9 mouse cellular contexts compared by ENCODE assay signal in the genomic region with DNA sequence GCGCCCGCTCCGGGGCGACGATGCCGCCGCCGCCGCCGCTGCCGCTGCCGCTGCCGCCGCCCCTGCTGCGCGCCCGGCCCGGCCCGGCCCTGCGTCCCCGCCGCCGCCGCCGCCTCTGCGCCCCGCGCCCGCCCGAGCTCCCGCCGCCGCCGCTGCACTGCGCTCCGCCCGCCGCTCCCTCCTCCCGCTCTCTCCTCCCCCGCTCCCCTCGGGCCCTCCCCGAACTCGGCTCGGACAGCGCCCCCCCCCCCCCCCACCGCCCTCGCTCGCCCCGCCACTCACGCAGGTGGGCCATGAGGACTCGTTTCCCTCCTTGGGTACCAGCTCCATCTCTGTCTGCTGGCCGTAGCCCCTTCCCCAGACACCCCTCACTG. TPM values are rescaled to one million over a fixed set of nuclear protein-coding genes. Genes with fewer than 3 reads are reported as not detected.
A peak's percentile ranks its signal among the peaks of the same experiment; 100 is the strongest.
DNase-seq lines count a peak whose midpoint lies in the region; ATAC-seq and TF ChIP-seq lines count a peak whose summit lies in the region.
"Had no signal": no experiment of that assay in that cellular context is flagged by ENCODE, and none has a peak within 500 bp of the region (broad histone marks: within the 10 kb centered on the region; RNA-seq: fewer than 3 reads in every experiment).

No protein-coding gene starts in this region.

- H3K9me3 ChIP-seq in heart, embryonic 14.5 days (ENCODE audit: control insufficient read depth, low read length), result no peaks in the 10 kb centered on the region
- H3K9me3 ChIP-seq in ES-E14 (ENCODE audit: control insufficient read depth, insufficient read depth, low read depth, low read length), result no peaks in the 10 kb centered on the region
- H3K9me3 ChIP-seq in embryonic facial prominence, embryonic 12.5 days, result no peaks in the 10 kb centered on the region
- no peaks in the 10 kb centered on the region for H3K9me3 ChIP-seq in limb, embryonic 12.5 days

- H3K4me3 ChIP-seq in heart, embryonic 14.5 days (ENCODE audit: control insufficient read depth in 1 of 2, insufficient read depth in 1 of 2, low read depth in 1 of 2, low read length in 2 of 2), result peak overlapping the region; percentile 46 to 51
- H3K4me3 ChIP-seq in heart, adult 2 months, result no peak overlapping the region
- H3K4me3 ChIP-seq in ES-E14 (ENCODE audit: insufficient read depth in 1 of 2, low read depth in 1 of 2, low read length in 2 of 2, poor library complexity in 1 of 2, severe bottlenecking in 1 of 2), result peak overlapping the region; percentile 65 to 74; a peak in 3 of 4 replicates
- peak overlapping the region; percentile 47 for H3K4me3 ChIP-seq in embryonic facial prominence, embryonic 12.5 days
- peak overlapping the region; percentile 49 for H3K4me3 ChIP-seq in limb, embryonic 12.5 days (replicated peaks)

- ATAC-seq in heart, embryonic 14.5 days (ENCODE audit: insufficient number of reproducible peaks, insufficient read depth, low FRiP score, low read depth), result no peak
- ATAC-seq in embryonic facial prominence, embryonic 12.5 days (ENCODE audit: insufficient number of reproducible peaks, insufficient read depth, low FRiP score, low TSS enrichment), result no peak
- ATAC-seq in limb, embryonic 12.5 days (ENCODE audit: insufficient number of reproducible peaks, insufficient read depth, low FRiP score, low TSS enrichment, low read depth), result no peak
- no peak for ATAC-seq in erythroblast, adult 5-6 weeks (replicated peaks; ENCODE audit: low FRiP score, poor library complexity, severe bottlenecking)

- H3K27me3 ChIP-seq in heart, embryonic 14.5 days (ENCODE audit: control insufficient read depth, insufficient read depth, low read length), result peaks cover 72% of the 10 kb centered on the region
- H3K27me3 ChIP-seq in heart, adult 2 months (ENCODE audit: control insufficient read depth, insufficient read depth, low read length), result peaks cover 3% of the 10 kb centered on the region
- peaks cover 66% of the 10 kb centered on the region for H3K27me3 ChIP-seq in embryonic facial prominence, embryonic 12.5 days
- H3K27me3 ChIP-seq in limb, embryonic 12.5 days, result peaks cover 83% of the 10 kb centered on the region

- 21% methylated on average over 3 of the region's 52 CpGs for WGBS in heart, embryonic 14.5 days
- 36% methylated on average over 21 of the region's 52 CpGs for WGBS in heart, adult 2 months
- WGBS in embryonic facial prominence, embryonic 12.5 days, result 1% methylated on average over 7 of the region's 52 CpGs
- 5% methylated on average over 5 of the region's 52 CpGs for WGBS in limb, embryonic 12.5 days

- peak overlapping the region; percentile 86 for H3K4me2 ChIP-seq in heart, embryonic 14.5 days (ENCODE audit: low read length)
- H3K4me2 ChIP-seq in embryonic facial prominence, embryonic 12.5 days (replicated peaks), result peak overlapping the region; percentile 98
- peak overlapping the region; percentile 88 for H3K4me2 ChIP-seq in limb, embryonic 12.5 days

- no peaks in the 10 kb centered on the region for H3K36me3 ChIP-seq in heart, embryonic 14.5 days (ENCODE audit: control insufficient read depth, insufficient read depth, low read length)
- no peaks in the 10 kb centered on the region for H3K36me3 ChIP-seq in heart, adult 2 months (ENCODE audit: control insufficient read depth, insufficient read depth, low read length)
- H3K36me3 ChIP-seq in ES-E14 (ENCODE audit: control insufficient read depth, insufficient read depth, low read length, poor library complexity, severe bottlenecking), result no peaks in the 10 kb centered on the region
- H3K36me3 ChIP-seq in embryonic facial prominence, embryonic 12.5 days, result no peaks in the 10 kb centered on the region
- no peaks in the 10 kb centered on the region for H3K36me3 ChIP-seq in limb, embryonic 12.5 days

- H3K4me1 ChIP-seq in heart, embryonic 14.5 days (ENCODE audit: control insufficient read depth in 2 of 2, insufficient read depth in 2 of 2, low read length in 2 of 2), result no peaks in the 10 kb centered on the region
- no peaks in the 10 kb centered on the region for H3K4me1 ChIP-seq in heart, adult 2 months (ENCODE audit: control insufficient read depth, insufficient read depth, low read length)
- peaks cover 0 to 2% of the 10 kb centered on the region in 2 experiments; a peak in 1 of 4 replicates for H3K4me1 ChIP-seq in ES-E14 (ENCODE audit: control insufficient read depth in 2 of 2, insufficient read depth in 2 of 2, low read length in 2 of 2, poor library complexity in 1 of 2)
- H3K4me1 ChIP-seq in embryonic facial prominence, embryonic 12.5 days, result no peaks in the 10 kb centered on the region
- peaks cover 10% of the 10 kb centered on the region for H3K4me1 ChIP-seq in limb, embryonic 12.5 days (replicated peaks)

- no peaks in the 10 kb centered on the region for H3K79me2 ChIP-seq in heart, adult 2 months (replicated peaks; ENCODE audit: control insufficient read depth, insufficient read depth, low read length)

- no peak for DNase-seq in heart, adult 2 months
- DNase-seq in ES-E14 (ENCODE audit: low read depth, low spot score), result no peak
- DNase-seq in urinary bladder, adult 2 months (ENCODE audit: low spot score), result no peak
- no peak for DNase-seq in spleen, adult 12 weeks (ENCODE audit: low spot score)

- intact Hi-C loops in heart, adult 2 months (cut with DNase I), result no loop called here

- no peak for TF ChIP-seq EP300 in heart, adult 2 months (IDR thresholded peaks at IDR 0.05; ENCODE audit: insufficient read depth, low read depth, low read length)

- no peak overlapping the region for H3K27ac ChIP-seq in heart, embryonic 14.5 days (replicated peaks in 1 of 2; ENCODE audit: control insufficient read depth in 1 of 2, insufficient read depth in 1 of 2, low read depth in 2 of 2, low read length in 2 of 2)
- no peak overlapping the region for H3K27ac ChIP-seq in heart, adult 2 months
- no peak overlapping the region for H3K27ac ChIP-seq in ES-E14 (ENCODE audit: insufficient read depth, low read depth, low read length, poor library complexity, severe bottlenecking)
- H3K27ac ChIP-seq in embryonic facial prominence, embryonic 12.5 days, result no peak overlapping the region
- no peak overlapping the region for H3K27ac ChIP-seq in limb, embryonic 12.5 days

- in situ Hi-C loops in ES-E14 (cut with MboI; ENCODE audit: low sequenced_read_pairs in 2 of 2, unreplicated experiment in 2 of 2), result no loop called here

- TF ChIP-seq POLR2A in heart, adult 2 months (IDR thresholded peaks at IDR 0.05; ENCODE audit: insufficient read depth, low read depth, low read length), result no peak

- TF ChIP-seq CTCF in heart, adult 2 months (IDR thresholded peaks at IDR 0.05), result no peak

- H3K9ac ChIP-seq in heart, embryonic 14.5 days (ENCODE audit: low read length), result peak overlapping the region; percentile 60; the same call in 1 of the 2 replicates
- H3K9ac ChIP-seq in heart, adult 2 months (ENCODE audit: low read depth, low read length), result no peak overlapping the region
- 0 out of 2 replicates have a peak overlapping the region, but pooled peaks have one; percentile 31 for H3K9ac ChIP-seq in ES-E14 (ENCODE audit: insufficient read depth, low read depth, low read length, poor library complexity, severe bottlenecking)
- peak overlapping the region; percentile 56; the same call in 1 of the 2 replicates for H3K9ac ChIP-seq in embryonic facial prominence, embryonic 12.5 days
- H3K9ac ChIP-seq in limb, embryonic 12.5 days (replicated peaks), result peak overlapping the region; percentile 48

TF ChIP-seq in ES-E14, 5 proteins besides CTCF, POLR2A, EP300 and RAD21:
- no peak for TF ChIP-seq MAFK (IDR thresholded peaks at IDR 0.05; ENCODE audit: insufficient read depth, low read depth, low read length)
- TF ChIP-seq ZNF384 (IDR thresholded peaks at IDR 0.05; ENCODE audit: low read depth, low read length), result no peak
- TF ChIP-seq ZC3H11A (IDR thresholded peaks at IDR 0.05; ENCODE audit: borderline replicate concordance, low read depth, low read length), result no peak
- TF ChIP-seq CHD2 (IDR thresholded peaks at IDR 0.05; ENCODE audit: low read depth, low read length), result no peak
- no peak for TF ChIP-seq HCFC1 (IDR thresholded peaks at IDR 0.05; ENCODE audit: borderline replicate concordance, insufficient read depth, low read length)
TF ChIP-seq in ES-E14: peak in this region for 0.

RNA-seq across cellular contexts. Expression of a gene that starts 0.5 kb away (rescaled TPM):
- 0.18 and 0.30 TPM in 2 replicates for polyA plus RNA-seq in heart, embryonic 14.5 days (2014; fragmentation: Nextera tagmentation; extraction: Ambion mirVana)
- total RNA-seq in heart, adult 2 months (2021), result 1 to 10 TPM in 1 of 2 experiments, under 1 TPM in 1; 0.84 to 1.1 TPM
- polyA plus RNA-seq in heart, adult 2 months (2012; rRNA removed), result 0.47 and 0.64 TPM in 2 replicates
- 0.67 and 1.3 TPM in 2 replicates for total RNA-seq in ES-E14 (2012; rRNA removed)
- 1.9 and 2.5 TPM in 2 replicates for polyA plus RNA-seq in embryonic facial prominence, embryonic 12.5 days (2016; fragmentation: Nextera tagmentation; extraction: Ambion mirVana)
- 0.05 and 0.25 TPM in 2 replicates for polyA plus RNA-seq in limb, embryonic 12.5 days (2016; fragmentation: Nextera tagmentation; extraction: Ambion mirVana)
- polyA plus RNA-seq in urinary bladder, adult 2 months (2012; rRNA removed), result 0.19 and 0.43 TPM in 2 replicates
- not detected in 2 replicates for total RNA-seq in erythroblast, adult 5-6 weeks (2015; ENCODE audit: low replicate concordance)
- total RNA-seq in erythroblast, adult 5-6 weeks (2017; ENCODE audit: low replicate concordance), result under 0.01 and 0.14 TPM in 2 replicates
- total RNA-seq: neutrophil, adult 5-6 weeks had no signal
